Mouse (Mus musculus) ES-Bruce4 (cell line): Measurements from ENCODE around the gene Zfp398.

Source experiments
- CTCF ChIP-seq: IDR thresholded peaks from one replicate; pipeline ENCODE4 v1.8.1; 2011; ENCODE audit warnings: low read depth, low read length
- POLR2A ChIP-seq: IDR thresholded peaks from one replicate; pipeline ENCODE4 v1.8.1; 2011; ENCODE audit warnings: low read length; ENCODE audit not compliant: insufficient read depth

DNA sequence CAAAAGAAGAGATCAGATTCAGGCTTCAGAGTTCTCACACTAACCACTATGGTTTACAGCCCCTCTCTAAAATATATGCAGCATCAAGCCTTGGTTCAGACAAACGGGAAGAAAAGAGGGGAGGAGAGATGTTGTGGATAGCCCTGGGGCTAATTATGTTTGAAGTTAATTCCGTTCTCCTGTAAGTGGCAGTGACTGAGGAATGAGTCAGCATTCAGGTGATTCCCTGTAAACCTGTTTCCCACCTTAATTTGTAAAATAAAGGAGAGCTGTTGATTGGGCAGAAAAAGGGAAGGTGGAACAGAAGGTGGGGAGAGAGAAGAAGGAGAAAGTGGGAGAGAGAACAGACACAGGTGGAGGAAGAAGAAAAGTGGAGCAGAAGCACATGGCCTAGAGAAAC lies 11.2 kb upstream of the Zfp398 start:
- TF ChIP-seq CTCF (no peak), POLR2A (no peak)
